Mouse (Mus musculus) bone marrow, adult 2 months (tissue): ENCODE data around the gene Slc25a43. TPM values are rescaled to one million over a fixed set of nuclear protein-coding genes. Genes with fewer than 3 reads are reported as not detected.

Experiments
- H3K27ac ChIP-seq: fragments of 200-500 bp; 2 replicates; pipeline ENCODE4 v1.5.1; 2012; ENCODE audit warnings: low read depth, mild to moderate bottlenecking, control low read depth, inconsistent platforms, low read length; ENCODE audit not compliant: control insufficient read depth, poor library complexity, insufficient read depth
- H3K4me1 ChIP-seq: fragments of 200-500 bp; 2 replicates; pipeline ENCODE4 v1.6.1; 2011; ENCODE audit warnings: low read length; ENCODE audit not compliant: control insufficient read depth, insufficient read depth
- H3K4me3 ChIP-seq: fragments of 200-500 bp; replicated peaks from 2 replicates; pipeline ENCODE3; 2011; ENCODE audit warnings: mild to moderate bottlenecking, low read depth, low read length, control low read depth; ENCODE audit not compliant: control insufficient read depth
- CTCF ChIP-seq: fragments of 200-500 bp; IDR thresholded peaks from 2 replicates; pipeline ENCODE4 v1.5.1; 2011; ENCODE audit warnings: low read length, control low read depth; ENCODE audit not compliant: control insufficient read depth, insufficient read depth
- POLR2A ChIP-seq: fragments of 200-500 bp; IDR thresholded peaks from 2 replicates; pipeline ENCODE4 v1.6.1; 2011; ENCODE audit warnings: low read depth, mild to moderate bottlenecking, control low read depth, low read length, borderline replicate concordance; ENCODE audit not compliant: control insufficient read depth
- WGBS: fragments of 180-500 bp; shearing (Covaris S2); methylation state at CpG from one replicate; pipeline ENCODE4 v1.1.7; 2018; 5-methylcytosine and 5-hydroxymethylcytosine counted together
- polyA plus RNA-seq: library from polyadenylated mRNA; stranded (reverse); fragments of >200 nt; gene quantifications from 2 replicates; pipeline ENCODE4 v1.2.4, GENCODE M21; 2011; ENCODE audit warnings: low replicate concordance; ENCODE audit not compliant: missing spikeins, insufficient read depth, insufficient read length

Slc25a43 gene
- polyA plus RNA-seq, 1 experiment: not detected

- Histone ChIP-seq H3K4me3 (peak overlapping the region; percentile 63), H3K27ac (peak overlapping the region; percentile 85), H3K4me1 (no peaks in the 10 kb centered on the region; the same call in 1 of the 2 replicates)
- TF ChIP-seq CTCF (peak; percentile 69), POLR2A (peak; percentile 69; the same call in 1 of the 2 replicates)
- 11% methylated on average over 37 of the region's 45 CpGs for WGBS
Measured at GRCm38 (mm10) chrX:36807360-36808317, 64.2 kb downstream of the Slc25a43 start.

GRCm38 (mm10) chrX:36808318-36808683 is 64.8 kb downstream of the Slc25a43 start:
- Histone ChIP-seq H3K4me3 (peak overlapping the region; percentile 63), H3K4me1 (no peaks in the 10 kb centered on the region), H3K27ac (no peak overlapping the region)
- 40% methylated on average over 6 of the region's 6 CpGs for WGBS
- TF ChIP-seq POLR2A (no peak), CTCF (no peak)

- H3K4me3 ChIP-seq: no peak overlapping the region
- no peaks in the 10 kb centered on the region for H3K4me1 ChIP-seq
- no peak overlapping the region for H3K27ac ChIP-seq
- TF ChIP-seq POLR2A (no peak), CTCF (0 out of 2 replicates have a peak, but pooled peaks have one; percentile 6)
- 36% methylated on average over 5 of the region's 5 CpGs for WGBS
Measured at GRCm38 (mm10) chrX:36811377-36811776, 67.9 kb downstream of the Slc25a43 start.

- no peak overlapping the region for H3K27ac ChIP-seq
- TF ChIP-seq POLR2A (no peak), CTCF (no peak)
Measured at GRCm38 (mm10) chrX:36814161-36814836, 70.8 kb downstream of the Slc25a43 start.

GRCm38 (mm10) chrX:36815022-36815421 is 71.6 kb downstream of the Slc25a43 start:
- no peak for TF ChIP-seq POLR2A
- no peak for TF ChIP-seq CTCF
- H3K4me1 ChIP-seq: no peaks in the 10 kb centered on the region
- WGBS: 79% methylated on average over 4 of the region's 4 CpGs
- H3K4me3 ChIP-seq: no peak overlapping the region
- no peak overlapping the region for H3K27ac ChIP-seq

More at GRCm38 (mm10) chrX:36814161-36814836, 70.8 kb downstream of the Slc25a43 start:
- WGBS: 78% methylated on average over 8 of the region's 8 CpGs
- Histone ChIP-seq H3K4me1 (no peaks in the 10 kb centered on the region), H3K4me3 (no peak overlapping the region)

- 58% methylated on average over 4 of the region's 4 CpGs for WGBS
- H3K4me3 ChIP-seq: no peak overlapping the region
- no peaks in the 10 kb centered on the region for H3K4me1 ChIP-seq
- H3K27ac ChIP-seq: no peak overlapping the region
- TF ChIP-seq CTCF: no peak
- TF ChIP-seq POLR2A: no peak
Measured at GRCm38 (mm10) chrX:36815439-36815838, 72.0 kb downstream of the Slc25a43 start.

- TF ChIP-seq CTCF (no peak), POLR2A (no peak)
- H3K27ac ChIP-seq: no peak overlapping the region
- H3K4me3 ChIP-seq: no peak overlapping the region
- 69% methylated on average over 8 of the region's 8 CpGs for WGBS
- no peaks in the 10 kb centered on the region for H3K4me1 ChIP-seq
Measured at GRCm38 (mm10) chrX:36816368-36816899, 73.0 kb downstream of the Slc25a43 start.

GRCm38 (mm10) chrX:36816953-36817441 is 73.5 kb downstream of the Slc25a43 start:
- no peaks in the 10 kb centered on the region for H3K4me1 ChIP-seq
- no peak for TF ChIP-seq POLR2A
- TF ChIP-seq CTCF: no peak
- no peak overlapping the region for H3K27ac ChIP-seq
- WGBS: 38% methylated on average over 10 of the region's 10 CpGs
- H3K4me3 ChIP-seq: no peak overlapping the region
